Mouse (Mus musculus) heart, postnatal 0 days (tissue): ENCODE measurements around the gene Doc2g. TPM values are rescaled to one million over a fixed set of nuclear protein-coding genes. Genes with fewer than 3 reads are reported as not detected.

Experiments used
- ATAC-seq: fragments of 200-750 bp; cut with Nextera tagmentation; 2 replicates; pipeline ENCODE4 v1.8.0; 2017; ENCODE audit warnings: low read depth, moderate number of reproducible peaks, moderate library complexity; ENCODE audit not compliant: insufficient read depth
- DNase-seq: peaks from one replicate; pipeline ENCODE4 v3.0.0-alpha.2; 2016; ENCODE audit warnings: low spot score
- H3K27ac ChIP-seq: fragments of 300-500 bp; sonication (generic); 2 replicates; pipeline ENCODE4 v1.5.1; 2014; ENCODE audit warnings: low read depth, mild to moderate bottlenecking
- H3K27me3 ChIP-seq: fragments of 300-500 bp; sonication (generic); 2 replicates; pipeline ENCODE4 v1.6.1; 2014; ENCODE audit warnings: low read length, mixed read lengths; ENCODE audit not compliant: control insufficient read depth, insufficient read depth
- H3K36me3 ChIP-seq: fragments of 300-500 bp; sonication (generic); replicated peaks from 2 replicates; pipeline ENCODE4 v1.6.1; 2014; ENCODE audit warnings: low read length, mixed read lengths; ENCODE audit not compliant: control insufficient read depth, insufficient read depth
- H3K4me1 ChIP-seq: fragments of 300-500 bp; sonication (generic); 2 replicates; pipeline ENCODE4 v1.6.1; 2014; ENCODE audit warnings: antibody characterized with exemption; ENCODE audit not compliant: control insufficient read depth, insufficient read depth
- H3K4me2 ChIP-seq: fragments of 300-500 bp; sonication (generic); 2 replicates; pipeline ENCODE4 v1.6.1; 2014; ENCODE audit warnings: low read depth, mild to moderate bottlenecking, low read length, moderate library complexity
- H3K4me3 ChIP-seq: fragments of 300-500 bp; sonication (generic); 2 replicates; pipeline ENCODE4 v1.5.1; 2014; ENCODE audit warnings: low read depth, low read length
- H3K9ac ChIP-seq: fragments of 300-500 bp; sonication (generic); replicated peaks from 2 replicates; pipeline ENCODE4 v1.6.1; 2014; ENCODE audit warnings: low read depth, low read length, mixed read lengths
- H3K9me3 ChIP-seq: fragments of 300-500 bp; sonication (generic); replicated peaks from 2 replicates; pipeline ENCODE4 v1.6.1; 2016; ENCODE audit warnings: low read length; ENCODE audit not compliant: control insufficient read depth
- CTCF ChIP-seq: IDR thresholded peaks from 2 replicates; pipeline ENCODE4 v1.5.1; 2016; ENCODE audit warnings: antibody characterized with exemption, control low read depth, low read depth
- EP300 ChIP-seq: IDR thresholded peaks from 2 replicates; pipeline ENCODE4 v1.6.1; 2016; ENCODE audit warnings: antibody characterized with exemption, low read depth
- WGBS: fragments of 180-500 bp; shearing (Covaris S2); extraction: QIAGEN DNeasy Blood & Tissue Kit; methylation state at CpG from one replicate; pipeline ENCODE4 v1.1.7; 2014; 5-methylcytosine and 5-hydroxymethylcytosine counted together
- polyA plus RNA-seq: library from polyadenylated mRNA; unstranded; fragments of >200 nt; fragmentation: Nextera tagmentation; extraction: Ambion mirVana; gene quantifications from 2 replicates; pipeline ENCODE4 v1.2.1, GENCODE M21; 2015
- total RNA-seq: library from RNA; depleted of rRNA; stranded (reverse); fragments of >200 nt; gene quantifications from 2 replicates; pipeline ENCODE4 v1.2.3, GENCODE M21; 2014; ENCODE audit warnings: low replicate concordance

Doc2g gene
- total and polyA plus RNA-seq, 2 experiments from 2014 or later: 116 to 202 TPM

- TF ChIP-seq CTCF (no peak), EP300 (no peak)
- no peak overlapping the region for H3K4me3 ChIP-seq
- H3K27ac ChIP-seq: no peak overlapping the region
- H3K9ac ChIP-seq: no peak overlapping the region
- H3K4me2 ChIP-seq: no peak overlapping the region
- WGBS: 53% methylated on average over 9 of the region's 9 CpGs
- no peaks in the 10 kb centered on the region for H3K9me3 ChIP-seq
- DNase-seq: no peak
- no peak for ATAC-seq
- no peaks in the 10 kb centered on the region for H3K27me3 ChIP-seq
- peaks cover 26% of the 10 kb centered on the region for H3K4me1 ChIP-seq
- no peaks in the 10 kb centered on the region for H3K36me3 ChIP-seq
These were observed 19.4 kb upstream of the Doc2g start for GRCm38 (mm10) chr19:3983527-3984200.

- TF ChIP-seq EP300 (no peak), CTCF (peak; percentile 1; the same call in 1 of the 2 replicates)
- WGBS: 18% methylated on average over 8 of the region's 8 CpGs
- H3K4me2 ChIP-seq: no peak overlapping the region
- no peak overlapping the region for H3K4me3 ChIP-seq
- peak; percentile 49 for ATAC-seq
- H3K9ac ChIP-seq: no peak overlapping the region
- peaks cover 24% of the 10 kb centered on the region for H3K4me1 ChIP-seq
- no peaks in the 10 kb centered on the region for H3K9me3 ChIP-seq
- no peaks in the 10 kb centered on the region for H3K36me3 ChIP-seq
- no peaks in the 10 kb centered on the region for H3K27me3 ChIP-seq
- peak; percentile 47 for DNase-seq
- H3K27ac ChIP-seq: peak overlapping the region; percentile 80
These were observed 17.8 kb upstream of the Doc2g start for GRCm38 (mm10) chr19:3985261-3985681.

GRCm38 (mm10) chr19:3986334-3986733 is 16.8 kb upstream of the Doc2g start, which contains the start of gene Acy3:
TSS of gene Acy3 (plus strand) at chr19:3986570.
- Histone ChIP-seq H3K4me3 (no peak within 1 kb of the TSS), H3K4me2 (peak within 1 kb of the TSS; percentile 37)

GRCm38 (mm10) chr19:3988066-3988465 is 15.0 kb upstream of the Doc2g start:
- ATAC-seq: no peak
- no peak overlapping the region for H3K4me3 ChIP-seq

More at GRCm38 (mm10) chr19:3986334-3986733, 16.8 kb upstream of the Doc2g start, which contains the start of gene Acy3:
- Histone ChIP-seq H3K9ac (peak within 1 kb of the TSS; percentile 21; the same call in 1 of the 2 replicates), H3K27me3 (no peaks in the 10 kb centered on the region), H3K27ac (peak within 1 kb of the TSS; percentile 80), H3K9me3 (no peaks in the 10 kb centered on the region), H3K36me3 (no peaks in the 10 kb centered on the region), H3K4me1 (peaks cover 24% of the 10 kb centered on the region)
- ATAC-seq: peak; percentile 84
- TF ChIP-seq EP300: peak; percentile 54; the same call in 1 of the 2 replicates
- no peak for TF ChIP-seq CTCF
- 10% methylated on average over 8 of the region's 8 CpGs for WGBS
- DNase-seq: peak; percentile 84

GRCm38 (mm10) chr19:3988750-3989149 is 14.4 kb upstream of the Doc2g start:
- DNase-seq: no peak
- no peaks in the 10 kb centered on the region for H3K9me3 ChIP-seq
- H3K36me3 ChIP-seq: no peaks in the 10 kb centered on the region
- TF ChIP-seq CTCF (no peak; the same call in 1 of the 2 replicates), EP300 (no peak)
- no peak overlapping the region for H3K4me3 ChIP-seq
- no peak overlapping the region for H3K27ac ChIP-seq
- WGBS: 89% methylated on average over 4 of the region's 4 CpGs
- no peak overlapping the region for H3K9ac ChIP-seq
- ATAC-seq: no peak
- H3K27me3 ChIP-seq: no peaks in the 10 kb centered on the region
- H3K4me2 ChIP-seq: no peak overlapping the region
- H3K4me1 ChIP-seq: peaks cover 24% of the 10 kb centered on the region

More at GRCm38 (mm10) chr19:3988066-3988465, 15.0 kb upstream of the Doc2g start:
- WGBS: 78% methylated on average over 14 of the region's 14 CpGs
- H3K36me3 ChIP-seq: no peaks in the 10 kb centered on the region
- H3K27me3 ChIP-seq: no peaks in the 10 kb centered on the region
- H3K27ac ChIP-seq: no peak overlapping the region
- peaks cover 24% of the 10 kb centered on the region for H3K4me1 ChIP-seq
- H3K4me2 ChIP-seq: no peak overlapping the region
- DNase-seq: no peak
- TF ChIP-seq EP300 (no peak), CTCF (no peak)
- no peak overlapping the region for H3K9ac ChIP-seq
- H3K9me3 ChIP-seq: no peaks in the 10 kb centered on the region
